Mouse (Mus musculus): ENCODE data around the gene Zc3hav1l.
A peak's percentile ranks its signal among the peaks of the same experiment; 100 is the strongest.

Zc3hav1l gene

DNA sequence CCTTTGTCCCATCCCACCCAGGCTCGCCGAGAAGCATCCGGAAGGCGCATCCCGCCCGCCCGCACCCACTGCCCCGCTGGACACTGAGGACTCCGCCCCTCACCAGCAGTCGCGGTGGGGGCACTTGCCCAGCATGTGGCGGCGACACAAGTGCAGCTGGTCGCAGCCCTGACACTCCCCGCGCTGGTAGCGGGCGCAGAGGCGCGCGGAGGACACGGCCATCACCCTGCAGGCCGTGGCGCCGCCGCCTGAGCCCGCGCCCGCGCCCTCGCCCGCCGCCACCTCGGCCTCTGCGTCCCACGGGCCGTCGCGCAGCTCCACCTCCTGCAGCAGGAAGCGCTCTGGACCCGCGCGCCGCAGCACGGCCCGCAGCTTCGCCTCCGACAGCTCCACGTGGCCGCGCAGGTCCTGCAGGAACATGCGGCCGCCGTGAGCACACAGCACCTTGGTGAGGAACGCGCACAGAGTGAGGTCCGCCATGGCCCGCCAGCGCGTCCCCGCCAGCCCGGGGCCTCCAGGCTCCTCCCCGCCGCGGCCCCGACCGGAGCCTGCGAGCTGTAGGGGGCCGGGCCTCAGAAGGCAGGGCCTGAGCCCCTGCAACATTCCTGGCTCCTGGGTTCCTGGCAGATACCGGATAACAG is at the start of gene Zc3hav1l:
Gene Zc3hav1l (minus strand): TSS at position 499 of the 641 bp plus-strand sequence.
- peak; percentile 62 to 65 for DNase-seq (ENCODE audit: low spot score in 2 of 2)

- DNase-seq (ENCODE audit: low spot score in 2 of 2) = no peak
Observed at GRCm38 (mm10) chr6:38347875-38348274, 48.8 kb upstream of the Zc3hav1l start.

- DNase-seq (ENCODE audit: low spot score in 2 of 2) = no peak
Observed at GRCm38 (mm10) chr6:38345796-38346195, 46.7 kb upstream of the Zc3hav1l start.

DNA sequence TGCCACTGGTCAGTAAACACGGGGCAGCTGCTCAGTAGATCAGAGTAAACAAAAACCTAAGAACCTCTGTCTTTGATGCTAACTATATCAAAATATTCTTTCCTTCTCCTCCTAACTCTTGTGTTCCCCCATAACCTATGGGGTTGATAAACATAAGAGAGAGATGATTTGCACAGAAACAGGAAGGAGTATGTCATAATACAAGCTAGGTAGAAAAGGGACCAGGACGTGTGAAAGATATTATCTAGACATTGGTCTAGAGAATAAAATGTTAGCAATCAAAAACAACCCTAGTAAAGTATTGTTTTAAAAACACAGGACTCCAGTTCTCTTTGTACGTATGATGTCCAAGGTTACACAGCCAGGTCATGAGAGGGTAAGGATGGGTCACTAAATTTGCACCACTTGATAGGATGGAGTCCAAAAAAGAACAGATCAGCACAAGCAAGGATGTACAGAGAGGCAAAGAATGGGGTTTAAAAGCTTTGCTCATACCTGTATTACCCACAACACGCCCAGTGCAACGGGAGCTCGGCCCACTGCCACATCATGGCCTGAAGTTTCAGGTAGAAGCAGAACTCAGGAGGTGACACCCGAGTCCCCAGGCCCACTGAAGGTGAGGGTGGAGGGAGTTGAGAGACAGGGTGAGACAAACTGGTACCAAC is 45.1 kb upstream of the Zc3hav1l start:
- DNase-seq (ENCODE audit: low spot score in 2 of 2) = no peak

- no peak for DNase-seq (ENCODE audit: low spot score in 2 of 2)
Observed at GRCm38 (mm10) chr6:38343581-38343980, 44.5 kb upstream of the Zc3hav1l start.

- DNase-seq (ENCODE audit: low spot score in 2 of 2) = no peak
Observed at GRCm38 (mm10) chr6:38342666-38342992, 43.6 kb upstream of the Zc3hav1l start.

- DNase-seq (ENCODE audit: low spot score in 2 of 2) = no peak
Observed at GRCm38 (mm10) chr6:38341751-38342665, 42.9 kb upstream of the Zc3hav1l start.

- no peak for DNase-seq (ENCODE audit: low spot score in 2 of 2)
Observed at GRCm38 (mm10) chr6:38339078-38339477, 40.0 kb upstream of the Zc3hav1l start.

GRCm38 (mm10) chr6:38337951-38338350 is 38.9 kb upstream of the Zc3hav1l start:
- DNase-seq (ENCODE audit: low spot score in 2 of 2) = no peak

GRCm38 (mm10) chr6:38337166-38337705 is 38.2 kb upstream of the Zc3hav1l start:
- no peak for DNase-seq (ENCODE audit: low spot score in 2 of 2)

GRCm38 (mm10) chr6:38335264-38335663 is 36.2 kb upstream of the Zc3hav1l start:
- DNase-seq (ENCODE audit: low spot score in 2 of 2) = no peak

GRCm38 (mm10) chr6:38326596-38326995 is 27.5 kb upstream of the Zc3hav1l start:
- DNase-seq (ENCODE audit: low spot score in 2 of 2) = peak; percentile 38 to 65

DNA sequence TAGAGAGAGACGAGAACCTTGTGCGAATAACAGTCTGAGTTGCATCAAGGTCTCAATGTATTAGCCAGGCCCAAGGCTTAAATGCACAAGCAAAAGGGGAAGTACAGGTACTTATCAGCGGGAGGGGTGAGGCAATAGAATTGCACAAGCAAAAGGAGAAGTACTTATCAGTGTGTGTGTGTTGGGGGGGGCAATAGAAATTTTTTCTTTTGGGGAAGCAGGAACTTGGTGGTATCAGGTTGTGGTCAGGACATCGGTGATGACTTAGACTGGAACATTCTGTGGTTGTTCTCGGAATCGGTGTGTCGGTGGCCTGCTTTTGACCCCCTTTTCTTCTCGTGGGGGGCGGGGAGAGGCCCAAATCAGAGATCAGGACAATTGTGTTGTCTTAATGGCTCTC is 21.6 kb upstream of the Zc3hav1l start:
- DNase-seq (ENCODE audit: low spot score in 2 of 2) = no peak

DNA sequence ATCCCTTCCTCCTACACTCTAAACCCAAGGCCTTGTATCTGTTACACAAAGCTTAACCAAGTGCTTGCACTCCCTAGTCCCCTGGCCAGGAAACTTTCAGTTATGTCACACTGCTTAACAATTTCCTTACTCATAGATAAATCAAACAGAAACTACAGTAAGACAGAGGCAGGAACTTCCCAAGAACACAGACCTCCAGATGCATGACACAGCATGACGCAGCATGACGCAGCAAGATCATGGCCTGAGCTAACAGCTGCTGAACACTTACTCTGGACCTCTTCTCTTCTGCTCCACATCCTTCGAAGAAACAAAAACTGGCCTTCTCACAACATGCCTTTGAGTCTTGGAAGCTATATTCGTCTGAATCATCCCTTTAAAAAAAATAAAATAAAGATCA is 17.0 kb upstream of the Zc3hav1l start:
- DNase-seq (ENCODE audit: low spot score in 2 of 2) = no peak

DNA sequence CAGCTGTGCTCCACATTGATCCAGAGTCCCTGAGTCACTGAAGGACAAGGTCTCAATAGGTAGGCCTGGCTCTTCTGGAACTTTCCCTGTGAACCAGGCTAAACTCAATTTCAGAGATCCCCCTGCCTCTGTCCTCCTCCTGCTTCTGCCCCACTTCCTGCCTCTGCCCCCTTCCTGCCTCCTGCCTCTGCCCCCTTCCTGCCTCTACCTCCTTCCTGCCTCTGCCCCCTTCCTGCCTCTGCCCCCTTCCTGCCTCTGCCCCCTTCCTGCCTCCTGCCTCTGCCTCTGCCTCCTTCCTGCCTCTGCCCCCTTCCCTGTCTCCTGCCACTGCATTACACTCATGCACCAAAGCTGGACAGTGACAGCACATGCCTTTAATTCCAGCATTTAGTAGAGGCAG is 10.7 kb upstream of the Zc3hav1l start:
- no peak for DNase-seq (ENCODE audit: low spot score in 2 of 2)

GRCm38 (mm10) chr6:38304981-38305380 is 5.9 kb upstream of the Zc3hav1l start:
- no peak for DNase-seq (ENCODE audit: low spot score in 2 of 2)

GRCm38 (mm10) chr6:38298246-38298635 is 818 bp downstream of the Zc3hav1l start:
- peak in 1 of 2 experiments; percentile 4 for DNase-seq (ENCODE audit: low spot score in 2 of 2)

DNA sequence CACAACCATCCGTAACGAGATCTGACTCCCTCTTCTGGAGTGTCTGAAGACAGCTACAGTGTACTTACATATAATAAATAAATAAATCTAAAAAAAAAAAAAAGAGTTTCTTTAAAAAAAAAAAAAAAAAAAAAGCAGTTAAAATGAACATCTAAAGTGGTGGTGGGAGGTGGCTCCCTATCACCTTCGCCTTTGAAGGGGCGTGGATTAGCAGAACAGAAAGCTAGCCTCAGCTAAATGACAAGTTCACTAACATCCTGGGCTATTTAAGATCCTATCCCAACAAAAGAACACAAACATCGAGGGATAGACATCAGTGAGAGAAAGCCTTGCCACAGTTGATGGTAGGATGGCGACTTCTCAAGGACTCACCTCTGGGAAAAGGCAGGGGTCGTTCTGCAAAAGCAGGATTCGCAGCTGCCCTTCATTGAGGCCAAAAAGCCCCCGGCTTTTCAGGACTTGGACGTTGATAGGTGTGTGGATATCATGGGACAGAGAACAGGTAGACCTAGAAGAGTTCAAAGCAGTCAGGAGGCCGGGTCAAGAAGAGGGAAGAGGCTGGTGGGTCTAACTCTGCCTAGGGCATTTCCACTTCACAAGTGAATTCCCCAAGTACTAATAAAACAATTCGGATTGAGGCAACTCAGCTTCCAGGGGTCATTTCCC is 1.3 kb downstream of the Zc3hav1l start:
- DNase-seq (ENCODE audit: low spot score in 2 of 2) = no peak

GRCm38 (mm10) chr6:38293708-38294107 is 5.4 kb downstream of the Zc3hav1l start:
- no peak for DNase-seq (ENCODE audit: low spot score in 2 of 2)

GRCm38 (mm10) chr6:38292871-38293646 is 6.0 kb downstream of the Zc3hav1l start:
- no peak for DNase-seq (ENCODE audit: low spot score in 2 of 2)

GRCm38 (mm10) chr6:38284422-38284821 is 14.6 kb downstream of the Zc3hav1l start:
- no peak for DNase-seq (ENCODE audit: low spot score in 2 of 2)

Data from frontal cortex, postnatal 36 days (tissue).